Mouse (Mus musculus) Patski (cell line): ENCODE results near the gene Ccsap. TPM values are rescaled to one million over a fixed set of nuclear protein-coding genes. Genes with fewer than 3 reads are reported as not detected.
"Not testable (repeated sequence)": the region's sequence is repeated elsewhere in the genome, so short reads cannot be mapped to it uniquely, and the experiment has no call there.

Experiments used
- ATAC-seq: fragments of 100-300 bp; one replicate; pipeline ENCODE4 v1.8.0; 2021
- CTCF ChIA-PET: fragments of 350-600 bp; sonication (Branson Sonifier 250); formaldehyde crosslinking; loops from one replicate; lab custom pipeline; 2022; ENCODE audit warnings: inconsistent platforms; lab: Charles Lee
- POLR2A ChIA-PET: fragments of 350-600 bp; sonication (Branson Sonifier 250); formaldehyde crosslinking; loops from one replicate; lab custom pipeline; 2022; ENCODE audit warnings: antibody characterized with exemption, inconsistent platforms; lab: Charles Lee
- DNase-seq: peaks from one replicate; pipeline ENCODE4 v3.0.0-alpha.2; 2011; ENCODE audit warnings: low read depth, low spot score
- H3K27me3 ChIP-seq: fragments of 371-371 bp; one replicate; pipeline ENCODE4 v1.5.1; 2021
- CTCF ChIP-seq: fragments of 100-300 bp; IDR thresholded peaks from one replicate; pipeline ENCODE4 v1.5.1; 2021
- in situ Hi-C: fragments of 300-500 bp; cut with MboI; formaldehyde crosslinking; loops from 3 replicates; pipeline ENCODE4 v1.11.1; 2018; ENCODE audit warnings: low pct_unique_long_range_greater_than_20kb, mixed read lengths
- polyA plus RNA-seq: library from polyadenylated mRNA; unstranded; gene quantifications from one replicate; pipeline ENCODE4 v1.2.3, GENCODE M21; 2021

The Ccsap gene
- polyA plus RNA-seq, 1 experiment from 2014 or later: 4.9 TPM

DNA sequence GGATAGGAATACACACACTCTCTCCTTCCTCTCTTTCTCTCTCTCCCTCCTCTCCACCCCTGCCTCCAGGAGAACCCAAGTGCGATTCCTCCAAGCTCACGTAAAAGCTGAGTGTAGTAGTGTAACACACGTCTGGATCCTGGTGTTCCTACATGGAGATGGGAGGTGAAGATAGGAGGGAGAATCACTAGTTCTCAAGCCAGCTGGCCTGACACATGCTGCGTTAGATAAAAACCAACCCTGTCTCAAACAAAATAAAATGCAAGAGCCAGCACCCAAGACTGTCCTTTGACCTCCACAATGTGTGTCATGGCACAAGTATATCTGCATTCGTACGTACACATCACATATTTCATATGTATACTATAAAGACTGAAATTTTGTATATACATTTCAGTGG, 39.2 kb downstream of the Ccsap start:
- POLR2A ChIA-PET: no interaction called here

DNA sequence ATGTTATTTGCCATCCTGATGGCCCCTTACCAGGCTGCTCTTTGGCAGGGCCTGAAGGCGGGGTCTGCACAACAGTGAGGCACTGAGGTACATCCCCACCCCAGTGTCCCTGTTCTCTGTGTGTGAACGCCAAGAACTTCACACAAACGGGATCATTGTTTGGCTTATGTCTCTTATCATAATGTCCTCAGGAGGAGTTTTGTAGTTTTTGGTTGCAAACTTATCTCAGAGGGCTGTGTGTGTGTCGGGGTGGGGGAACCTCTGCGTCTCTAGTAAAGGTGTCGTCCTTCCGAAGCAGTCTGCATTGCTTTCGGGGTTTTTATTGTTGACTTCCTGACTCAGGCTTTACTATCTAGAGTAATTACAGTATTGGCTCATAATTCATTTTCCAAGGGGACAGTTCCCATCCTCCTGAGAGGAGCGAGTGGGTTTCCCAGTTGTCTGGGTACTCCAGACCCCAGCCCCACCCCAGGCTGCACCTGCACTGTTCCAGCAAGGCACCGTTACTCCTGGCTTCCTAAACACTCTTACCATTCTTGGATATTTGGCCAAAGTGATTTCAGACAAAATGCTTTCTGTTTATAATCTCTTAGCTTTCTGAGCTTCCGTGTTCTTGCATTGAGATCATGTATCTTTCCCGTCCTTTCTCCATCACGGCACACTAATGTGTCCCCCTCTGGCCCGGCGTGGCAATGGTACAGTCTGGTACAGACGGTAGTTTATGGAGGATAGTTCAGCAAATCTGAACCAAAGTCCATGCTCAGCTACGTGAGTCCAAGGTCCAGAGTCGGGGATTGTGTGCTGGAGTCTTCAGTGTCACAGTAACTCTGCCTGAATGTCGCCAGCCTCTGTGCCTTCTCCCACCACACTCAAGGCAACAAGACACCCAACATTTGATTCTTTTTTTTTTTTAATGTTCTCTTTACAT, 40.1 kb downstream of the Ccsap start:
- H3K27me3 ChIP-seq: no peaks in the 10 kb centered on the region
- DNase-seq (no peak), ATAC-seq (no peak)
- in situ Hi-C loops: loop anchor here (25.0 kb wide), 1 partner anchor 542 kb away; no protein-coding TSS in a partner anchor
- ChIA-PET CTCF (no interaction called here), POLR2A (no interaction called here)
- no peak for TF ChIP-seq CTCF

More for the DNA sequence above, 39.2 kb downstream of the Ccsap start:
- in situ Hi-C loops: loop anchor here (25.0 kb wide), 1 partner anchor 542 kb away; no protein-coding TSS in a partner anchor
- ATAC-seq (no peak), DNase-seq (no peak)
- CTCF ChIA-PET: no interaction called here
- H3K27me3 ChIP-seq: no peaks in the 10 kb centered on the region
- TF ChIP-seq CTCF: no peak

DNA sequence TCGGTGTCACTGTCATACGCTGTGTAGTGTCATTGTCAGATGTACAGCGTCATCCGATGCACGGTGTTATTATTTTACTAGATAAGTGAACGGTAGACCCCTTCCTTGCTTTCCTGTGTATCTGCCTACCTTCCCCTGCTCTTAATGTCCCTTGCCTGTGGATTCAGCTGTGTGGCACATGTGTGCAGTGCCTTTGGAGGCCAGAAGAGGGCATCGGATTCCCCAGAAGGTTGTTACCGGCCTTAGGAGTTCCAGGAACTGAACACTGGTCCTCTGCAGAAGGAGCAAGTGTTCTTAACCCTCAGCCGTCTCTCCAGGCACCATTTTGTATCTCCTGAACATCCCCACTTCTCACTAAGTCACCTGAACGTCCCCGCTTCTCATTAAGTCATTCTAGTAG, 42.3 kb downstream of the Ccsap start:
- no peak for TF ChIP-seq CTCF
- H3K27me3 ChIP-seq: no peaks in the 10 kb centered on the region
- ATAC-seq (no peak), DNase-seq (no peak)
- CTCF ChIA-PET: no interaction called here
- in situ Hi-C loops: loop anchor here (25.0 kb wide), 1 partner anchor 545 kb away; no protein-coding TSS in a partner anchor
- POLR2A ChIA-PET: no interaction called here

DNA sequence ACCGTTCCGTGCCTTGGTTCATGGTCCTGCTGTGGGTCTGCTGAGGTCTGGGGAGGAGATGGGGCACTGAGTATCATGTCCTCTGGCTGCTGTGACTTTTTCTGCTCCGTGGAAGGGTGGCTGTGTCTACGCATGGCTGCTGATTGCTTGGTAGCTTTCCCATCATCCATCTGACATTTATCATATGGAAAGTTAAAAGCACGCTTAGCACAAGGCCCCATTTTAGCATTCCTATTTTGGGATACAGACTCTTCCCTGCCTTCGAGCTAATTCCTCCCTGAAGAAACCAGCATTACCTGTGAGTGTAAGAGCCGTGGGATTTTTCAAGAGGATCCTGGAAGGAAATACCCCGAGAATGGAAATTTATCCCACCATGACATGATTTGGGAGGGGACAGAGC, 43.1 kb downstream of the Ccsap start:
- in situ Hi-C loops: loop anchor here (25.0 kb wide), 1 partner anchor 545 kb away; no protein-coding TSS in a partner anchor
- no peaks in the 10 kb centered on the region for H3K27me3 ChIP-seq
- ATAC-seq (no peak), DNase-seq (no peak)
- ChIA-PET CTCF (no interaction called here), POLR2A (no interaction called here)
- no peak for TF ChIP-seq CTCF

DNA sequence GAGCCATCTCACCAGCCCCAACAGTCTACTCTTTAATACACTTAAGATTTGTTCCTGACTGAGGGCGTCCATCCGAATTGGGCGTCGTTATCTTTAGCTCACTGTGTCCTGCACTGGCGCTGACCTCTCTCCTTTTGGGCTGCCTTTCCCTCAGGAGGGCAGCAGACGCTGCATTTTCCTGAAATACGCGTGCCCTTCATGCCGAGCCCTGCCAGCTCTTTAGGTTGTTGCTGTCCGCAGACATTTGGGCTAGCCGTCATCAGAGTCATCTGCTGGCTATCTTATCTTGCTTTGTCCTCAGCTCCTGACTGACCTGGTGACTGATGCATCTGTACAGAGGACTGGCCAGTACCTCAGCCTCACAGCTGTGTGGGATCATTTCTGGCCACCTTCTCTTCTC, 44.7 kb downstream of the Ccsap start:
- in situ Hi-C loops: loop anchor here (25.0 kb wide), 1 partner anchor 547 kb away; no protein-coding TSS in a partner anchor
- DNase-seq (no peak), ATAC-seq (no peak)
- TF ChIP-seq CTCF: no peak
- ChIA-PET CTCF (no interaction called here), POLR2A (no interaction called here)
- no peaks in the 10 kb centered on the region for H3K27me3 ChIP-seq

DNA sequence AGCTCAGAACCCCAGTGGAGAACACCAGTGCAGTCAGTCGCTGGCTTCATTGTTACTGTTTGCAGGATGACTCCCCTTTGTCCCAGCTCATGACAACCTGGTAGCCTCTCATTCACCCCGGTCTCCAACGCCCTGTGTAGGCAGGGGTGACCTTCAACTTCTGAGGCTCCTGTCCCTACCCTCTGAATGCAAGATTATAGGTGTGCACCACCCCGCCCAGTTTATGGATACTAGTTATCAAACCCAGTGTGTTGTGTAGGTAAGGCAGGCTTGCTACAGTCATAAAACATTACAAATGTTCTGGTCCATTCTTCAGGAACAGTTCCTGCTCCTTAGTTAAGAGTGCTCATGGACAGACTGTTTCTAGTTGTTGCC, 46.1 kb downstream of the Ccsap start:
- no peak for ATAC-seq

DNA sequence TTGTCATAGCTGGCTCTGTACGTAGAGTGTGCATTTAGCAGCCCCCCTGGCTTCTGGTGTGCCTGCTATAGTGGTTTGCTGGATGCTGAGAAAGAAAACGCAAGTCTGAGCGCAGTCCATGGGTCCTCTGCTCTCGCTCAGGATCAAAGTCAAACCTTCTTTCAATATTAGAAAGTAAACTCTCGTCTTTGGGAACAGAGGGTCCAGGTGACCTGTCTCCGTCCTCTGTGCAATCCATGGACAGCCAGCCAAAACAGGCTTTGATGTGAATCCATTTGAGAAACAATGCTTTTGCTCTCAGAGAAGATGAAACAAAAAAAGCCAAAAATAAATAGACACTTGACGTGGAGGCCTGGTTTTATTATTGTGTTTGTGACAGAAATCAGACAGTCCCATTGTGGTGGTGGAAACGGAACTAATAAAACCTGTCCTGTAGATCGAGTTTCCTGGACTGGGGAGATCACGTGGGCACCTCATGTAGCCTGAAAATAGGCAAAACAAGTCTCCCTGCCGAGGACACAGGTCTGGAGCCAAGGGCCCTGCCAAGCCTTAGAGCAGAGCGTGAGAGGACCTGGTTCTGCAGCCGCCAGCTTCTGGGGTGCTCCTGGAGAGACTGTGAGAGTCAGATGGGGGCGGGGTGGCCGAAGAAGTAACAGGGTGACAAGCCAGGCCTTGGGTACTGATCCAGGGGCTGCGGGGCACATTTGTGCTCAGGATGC, 46.7 kb downstream of the Ccsap start:
- DNase-seq: no peak
- ATAC-seq: no peak
- ChIA-PET POLR2A (no interaction called here), CTCF (no interaction called here)
- TF ChIP-seq CTCF: no peak
- in situ Hi-C loops: loop anchor here (25.0 kb wide), 1 partner anchor 549 kb away; no protein-coding TSS in a partner anchor
- H3K27me3 ChIP-seq: no peaks in the 10 kb centered on the region

More for the DNA sequence above, 46.1 kb downstream of the Ccsap start:
- in situ Hi-C loops: loop anchor here (25.0 kb wide), 1 partner anchor 548 kb away; no protein-coding TSS in a partner anchor
- no peak for DNase-seq
- POLR2A ChIA-PET: no interaction called here
- no peak for TF ChIP-seq CTCF
- H3K27me3 ChIP-seq: no peaks in the 10 kb centered on the region
- CTCF ChIA-PET: no interaction called here

DNA sequence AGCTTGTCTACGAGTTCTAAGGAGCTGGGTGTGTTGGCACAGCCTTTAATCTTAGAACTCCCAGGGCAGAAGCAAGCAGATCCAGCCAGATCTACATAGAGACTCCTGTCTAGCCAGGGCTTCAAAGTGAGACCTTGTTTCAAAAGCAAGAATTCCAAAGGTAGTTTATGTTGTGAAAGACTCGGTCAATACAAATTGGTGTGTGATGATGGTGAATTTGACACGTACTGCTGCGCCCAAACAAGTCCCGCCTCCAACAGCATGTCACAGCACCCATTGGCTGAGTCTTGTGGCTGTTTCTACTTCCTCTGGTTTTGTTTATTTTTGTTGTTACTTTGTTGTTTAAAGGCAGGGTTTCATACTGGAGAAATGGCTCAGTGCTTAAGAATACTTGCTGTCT, 47.8 kb downstream of the Ccsap start:
- in situ Hi-C loops: loop anchor here (25.0 kb wide), 1 partner anchor 550 kb away; no protein-coding TSS in a partner anchor
- TF ChIP-seq CTCF: no peak

DNA sequence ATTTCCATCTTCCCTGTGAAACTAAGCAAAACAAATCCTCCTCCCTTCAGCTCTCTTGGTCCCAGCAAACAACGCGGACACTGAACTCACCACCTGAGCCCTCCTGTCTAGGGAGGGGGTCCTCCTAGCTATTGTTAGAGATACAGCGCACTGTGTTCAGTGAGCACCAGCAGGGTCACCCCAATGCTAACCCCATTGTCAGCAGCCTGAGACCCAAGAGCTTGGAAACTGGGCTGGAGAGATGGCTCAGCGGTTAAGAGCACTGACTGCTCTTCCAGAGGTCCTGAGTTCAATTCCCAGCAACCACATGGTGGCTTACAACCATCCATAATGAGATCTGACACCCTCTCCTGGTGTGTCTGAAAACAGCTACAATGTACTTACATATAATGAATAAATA, 50.7 kb downstream of the Ccsap start:
- H3K27me3 ChIP-seq, ATAC-seq, DNase-seq: not testable (repeated sequence)
- in situ Hi-C loops: loop anchor here (25.0 kb wide), 1 partner anchor 553 kb away; no protein-coding TSS in a partner anchor
- POLR2A ChIA-PET: interaction anchor here (0.6 kb wide), 2 partner anchors 14 to 962 kb away, joined by 3 read pairs; no protein-coding TSS in a partner anchor
- CTCF ChIA-PET: interaction anchor here (0.6 kb wide), 1 partner anchor 28 kb away, joined by 3 read pairs; no protein-coding TSS in a partner anchor

More for the DNA sequence above, 47.8 kb downstream of the Ccsap start:
- ChIA-PET POLR2A (interaction anchor here (0.6 kb wide), 1 partner anchor 180 kb away, joined by 3 read pairs; no protein-coding TSS in a partner anchor), CTCF (no interaction called here)
- no peak for ATAC-seq
- H3K27me3 ChIP-seq: no peaks in the 10 kb centered on the region
- no peak for DNase-seq

DNA sequence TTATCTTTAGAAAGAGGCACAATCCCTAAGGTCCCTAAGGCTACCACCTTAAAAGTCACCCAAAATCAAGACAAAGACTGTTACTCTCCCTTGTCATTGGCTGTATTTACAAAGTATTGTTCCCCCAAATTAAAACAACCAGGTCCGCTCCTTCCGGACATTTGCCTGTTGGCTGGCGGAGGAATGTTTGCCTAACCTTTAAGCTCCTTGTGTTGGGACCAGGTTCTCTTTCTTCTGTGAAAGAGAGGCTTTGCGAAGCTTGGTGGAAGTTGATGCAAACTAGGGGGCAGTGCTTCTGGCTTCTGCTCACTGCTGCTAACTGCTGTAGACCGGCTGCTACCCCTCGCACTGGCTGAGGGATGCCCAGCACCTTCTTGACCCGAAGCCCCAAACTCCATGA, 51.3 kb downstream of the Ccsap start:
- H3K27me3 ChIP-seq: no peaks in the 10 kb centered on the region
- ATAC-seq (no peak), DNase-seq (no peak)
- ChIA-PET CTCF (interaction anchor here (1.4 to 1.5 kb wide), 2 partner anchors 19 to 27 kb away, joined by 3 to 4 read pairs; no protein-coding TSS in a partner anchor), POLR2A (no interaction called here)
- no peak for TF ChIP-seq CTCF
- in situ Hi-C loops: loop anchor here (25.0 kb wide), 1 partner anchor 554 kb away; no protein-coding TSS in a partner anchor
